Mouse (Mus musculus) embryonic facial prominence, embryonic 11.5 days (tissue): Measurements from ENCODE around the gene Tmem243. TPM values are rescaled to one million over a fixed set of nuclear protein-coding genes. Genes with fewer than 3 reads are reported as not detected.

ENCODE experiments used
- ATAC-seq: fragments of 200-750 bp; cut with Nextera tagmentation; replicated peaks from 2 replicates; pipeline ENCODE4 v1.8.0; 2017; ENCODE audit warnings: low read depth; ENCODE audit not compliant: insufficient number of reproducible peaks, low FRiP score, low TSS enrichment
- DNase-seq: peaks from one replicate; pipeline ENCODE4 v3.0.0-alpha.2; 2015; ENCODE audit warnings: low spot score
- H3K27ac ChIP-seq: fragments of 300-500 bp; sonication (generic); replicated peaks from 2 replicates; pipeline ENCODE4 v1.5.1; 2014; ENCODE audit warnings: mild to moderate bottlenecking, low read depth, low read length, control low read depth
- H3K27me3 ChIP-seq: fragments of 300-500 bp; sonication (generic); 2 replicates; pipeline ENCODE4 v1.6.1; 2014; ENCODE audit warnings: mild to moderate bottlenecking, low read length, moderate library complexity, mixed read lengths; ENCODE audit not compliant: control insufficient read depth, insufficient read depth
- H3K36me3 ChIP-seq: fragments of 300-500 bp; sonication (generic); replicated peaks from 2 replicates; pipeline ENCODE4 v1.6.1; 2014; ENCODE audit warnings: low read depth, mild to moderate bottlenecking, low read length, moderate library complexity, mixed read lengths; ENCODE audit not compliant: control insufficient read depth, insufficient read depth
- H3K4me1 ChIP-seq: fragments of 300-500 bp; sonication (generic); 2 replicates; pipeline ENCODE4 v1.6.1; 2014; ENCODE audit warnings: low read length, mixed read lengths; ENCODE audit not compliant: control insufficient read depth, insufficient read depth
- H3K4me2 ChIP-seq: fragments of 300-500 bp; sonication (generic); 2 replicates; pipeline ENCODE4 v1.6.1; 2014; ENCODE audit warnings: low read depth, mild to moderate bottlenecking, control low read depth, low read length, moderate library complexity
- H3K4me3 ChIP-seq: fragments of 300-500 bp; sonication (generic); 2 replicates; pipeline ENCODE4 v1.5.1; 2014; ENCODE audit warnings: low read depth, low read length, control low read depth
- H3K9ac ChIP-seq: fragments of 300-500 bp; sonication (generic); replicated peaks from 2 replicates; pipeline ENCODE4 v1.6.1; 2014; ENCODE audit warnings: mild to moderate bottlenecking, control low read depth, low read length
- H3K9me3 ChIP-seq: fragments of 300-500 bp; sonication (generic); replicated peaks from 2 replicates; pipeline ENCODE4 v1.6.1; 2016; ENCODE audit warnings: mild to moderate bottlenecking, low read length, inconsistent platforms, mixed read lengths; ENCODE audit not compliant: control insufficient read depth
- WGBS: fragments of 180-500 bp; shearing (Covaris S2); extraction: QIAGEN DNeasy Blood & Tissue Kit; methylation state at CpG from one replicate; pipeline ENCODE4 v1.1.7; 2014; 5-methylcytosine and 5-hydroxymethylcytosine counted together
- polyA plus RNA-seq: library from polyadenylated mRNA; unstranded; fragments of >200 nt; fragmentation: Nextera tagmentation; extraction: Ambion mirVana; gene quantifications from 2 replicates; pipeline ENCODE4 v1.2.1, GENCODE M21; 2014

The Tmem243 gene
- polyA plus RNA-seq, 1 experiment from 2014 or later = 17.1 TPM

DNA sequence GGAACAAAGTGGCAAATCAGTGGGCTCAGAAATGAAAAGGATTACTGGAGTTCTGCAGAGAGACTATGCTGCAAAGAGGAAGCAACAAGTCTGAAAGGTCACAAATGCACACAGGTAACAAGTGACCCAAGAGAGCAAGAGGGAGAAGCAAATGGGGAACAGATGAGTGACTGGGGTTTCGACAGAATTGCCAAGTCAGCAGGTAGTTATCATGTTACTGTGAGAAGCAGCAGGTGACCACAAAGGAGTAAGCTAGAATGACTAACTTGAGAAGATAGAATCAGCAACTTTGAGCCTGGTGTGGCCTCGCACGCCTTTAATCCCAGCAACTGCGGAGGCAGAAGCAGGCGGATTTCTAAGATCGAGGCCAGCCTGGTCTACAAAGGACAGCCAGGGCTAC lies 41.9 kb downstream of the Tmem243 start:
- no peak overlapping the region for H3K9ac ChIP-seq
- H3K27me3 ChIP-seq = no peaks in the 10 kb centered on the region
- no peak overlapping the region for H3K4me2 ChIP-seq
- H3K36me3 ChIP-seq = no peaks in the 10 kb centered on the region; the same call in 1 of the 2 replicates
- DNase-seq (no peak), ATAC-seq (no peak)
- 88% methylated on average over 6 of the region's 6 CpGs for whole genome bisulfite sequencing
- no peak overlapping the region for H3K4me3 ChIP-seq
- H3K9me3 ChIP-seq = no peaks in the 10 kb centered on the region
- no peak overlapping the region for H3K27ac ChIP-seq
- no peaks in the 10 kb centered on the region for H3K4me1 ChIP-seq

DNA sequence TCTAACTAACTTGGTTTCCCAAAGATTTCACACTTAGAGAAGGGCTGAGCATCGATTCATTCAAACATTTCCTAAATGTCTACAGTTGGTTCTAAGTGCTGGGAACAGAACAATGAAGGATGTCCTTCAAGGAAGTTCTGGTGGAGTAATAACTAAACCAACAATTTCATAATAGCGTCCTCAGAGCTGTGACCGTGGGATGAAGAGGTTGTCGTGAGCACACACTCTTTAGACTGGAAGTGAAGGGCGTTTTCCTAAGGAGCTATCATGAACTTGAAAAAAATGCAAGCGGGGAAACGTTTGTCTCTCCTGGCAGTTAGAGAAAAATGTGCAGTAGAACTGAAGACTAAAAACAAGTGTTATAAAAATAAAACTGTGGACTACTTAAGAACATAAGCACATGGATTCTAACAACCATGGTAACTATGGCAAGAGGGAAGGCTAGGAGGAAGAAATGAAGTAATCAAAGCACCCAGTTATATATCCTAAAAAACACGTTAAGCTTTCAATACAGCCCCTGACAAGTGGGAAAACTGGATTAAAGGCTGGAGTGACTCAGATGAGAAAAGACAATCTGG lies 48.9 kb downstream of the Tmem243 start:
- H3K36me3 ChIP-seq = no peaks in the 10 kb centered on the region; the same call in 1 of the 2 replicates
- no peaks in the 10 kb centered on the region for H3K4me1 ChIP-seq
- no peak overlapping the region for H3K4me2 ChIP-seq
- H3K27me3 ChIP-seq = no peaks in the 10 kb centered on the region
- 90% methylated on average over 8 of the region's 8 CpGs for WGBS
- no peak overlapping the region for H3K9ac ChIP-seq
- no peak overlapping the region for H3K4me3 ChIP-seq
- DNase-seq (no peak), ATAC-seq (no peak)
- H3K27ac ChIP-seq = no peak overlapping the region
- H3K9me3 ChIP-seq = no peaks in the 10 kb centered on the region

DNA sequence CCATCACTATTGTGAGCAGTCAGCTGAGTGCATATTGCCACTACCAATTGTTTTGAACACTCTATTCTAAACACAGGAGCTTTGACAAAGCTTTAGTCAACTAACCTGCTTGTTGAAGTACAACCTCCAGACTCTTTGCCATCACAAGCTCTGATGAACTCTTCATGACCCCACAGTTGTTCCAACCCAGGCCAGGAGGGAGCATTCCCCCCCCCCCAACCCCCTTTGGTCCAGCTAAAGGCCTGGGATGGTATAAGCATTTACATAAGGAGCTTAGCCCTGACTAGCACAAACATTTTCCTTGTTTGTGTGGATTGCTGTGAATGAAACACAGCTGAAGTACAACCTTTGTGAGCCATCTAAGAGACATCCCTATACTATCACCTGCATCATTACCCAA lies 56.3 kb downstream of the Tmem243 start:
- no peaks in the 10 kb centered on the region for H3K9me3 ChIP-seq
- H3K9ac ChIP-seq = no peak overlapping the region
- DNase-seq (no peak), ATAC-seq (no peak)
- no peak overlapping the region for H3K4me2 ChIP-seq
- no peaks in the 10 kb centered on the region for H3K4me1 ChIP-seq
- no peak overlapping the region for H3K27ac ChIP-seq
- H3K36me3 ChIP-seq = no peaks in the 10 kb centered on the region
- no peaks in the 10 kb centered on the region for H3K27me3 ChIP-seq
- no peak overlapping the region for H3K4me3 ChIP-seq

DNA sequence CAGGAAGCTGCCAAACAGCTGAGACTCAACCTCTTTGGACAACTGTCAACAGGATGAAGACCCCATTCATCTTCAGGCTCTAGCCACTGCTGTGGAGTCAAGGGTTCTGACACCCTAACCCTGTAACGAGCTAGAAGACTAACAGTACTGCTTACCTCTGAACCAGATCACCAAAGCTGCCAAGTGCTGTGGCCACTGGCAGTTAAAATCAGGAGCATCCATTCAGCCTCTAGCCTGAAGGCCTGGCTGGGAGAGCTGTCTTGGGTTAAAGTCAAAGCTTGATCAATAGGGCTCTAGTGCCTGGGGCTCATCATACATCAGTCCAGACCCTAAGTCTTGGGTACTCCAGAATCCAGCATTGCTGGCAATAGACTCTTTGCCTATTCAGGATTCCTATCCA lies 56.9 kb downstream of the Tmem243 start:
- Histone ChIP-seq H3K9ac (no peak overlapping the region), H3K9me3 (no peaks in the 10 kb centered on the region), H3K27me3 (no peaks in the 10 kb centered on the region), H3K4me2 (no peak overlapping the region), H3K27ac (no peak overlapping the region), H3K4me1 (no peaks in the 10 kb centered on the region), H3K36me3 (no peaks in the 10 kb centered on the region), H3K4me3 (no peak overlapping the region)
- DNase-seq = no peak
- WGBS = 88% methylated on average over 1 of the region's 1 CpGs
- no peak for ATAC-seq

DNA sequence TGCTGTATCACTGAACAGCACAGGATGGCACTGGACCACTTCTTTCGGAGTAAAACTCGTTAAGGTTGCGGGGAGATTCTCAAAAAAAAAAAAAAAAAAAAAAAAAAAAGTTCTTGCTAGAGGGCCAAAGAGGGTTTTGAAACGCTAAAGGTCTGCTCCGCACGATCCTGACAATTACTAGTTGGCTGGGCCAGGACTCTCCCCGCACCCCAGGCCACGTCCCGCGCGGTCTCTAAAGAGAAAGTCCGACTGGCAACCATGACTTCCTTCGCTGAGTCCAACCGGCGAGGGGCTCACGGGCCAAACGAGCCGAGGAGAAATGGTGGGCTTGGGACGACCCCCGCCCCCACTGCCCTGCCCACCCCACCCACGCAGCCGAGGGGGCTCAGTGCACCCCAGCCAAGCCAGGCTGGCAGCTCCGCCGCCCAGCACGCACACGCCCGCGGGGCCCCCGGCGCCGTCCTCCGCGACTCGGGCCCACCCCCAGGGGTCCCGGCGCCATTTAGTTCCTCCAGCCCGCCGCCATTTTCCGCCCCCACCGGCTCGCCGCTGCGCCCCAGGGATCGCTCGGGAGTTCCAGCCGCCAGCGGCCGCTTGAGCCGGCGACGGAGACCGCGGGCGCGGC lies 60.5 kb downstream of the Tmem243 start:
- no peaks in the 10 kb centered on the region for H3K36me3 ChIP-seq
- ATAC-seq (peak; percentile 74), DNase-seq (peak; percentile 66)
- peak overlapping the region; percentile 100 for H3K27ac ChIP-seq
- H3K9ac ChIP-seq = peak overlapping the region; percentile 96
- WGBS = under 1% methylated on average over 26 of the region's 55 CpGs
- peak overlapping the region; percentile 96 for H3K4me3 ChIP-seq
- no peaks in the 10 kb centered on the region for H3K4me1 ChIP-seq
- H3K27me3 ChIP-seq = no peaks in the 10 kb centered on the region
- H3K4me2 ChIP-seq = peak overlapping the region; percentile 37
- H3K9me3 ChIP-seq = no peaks in the 10 kb centered on the region

DNA sequence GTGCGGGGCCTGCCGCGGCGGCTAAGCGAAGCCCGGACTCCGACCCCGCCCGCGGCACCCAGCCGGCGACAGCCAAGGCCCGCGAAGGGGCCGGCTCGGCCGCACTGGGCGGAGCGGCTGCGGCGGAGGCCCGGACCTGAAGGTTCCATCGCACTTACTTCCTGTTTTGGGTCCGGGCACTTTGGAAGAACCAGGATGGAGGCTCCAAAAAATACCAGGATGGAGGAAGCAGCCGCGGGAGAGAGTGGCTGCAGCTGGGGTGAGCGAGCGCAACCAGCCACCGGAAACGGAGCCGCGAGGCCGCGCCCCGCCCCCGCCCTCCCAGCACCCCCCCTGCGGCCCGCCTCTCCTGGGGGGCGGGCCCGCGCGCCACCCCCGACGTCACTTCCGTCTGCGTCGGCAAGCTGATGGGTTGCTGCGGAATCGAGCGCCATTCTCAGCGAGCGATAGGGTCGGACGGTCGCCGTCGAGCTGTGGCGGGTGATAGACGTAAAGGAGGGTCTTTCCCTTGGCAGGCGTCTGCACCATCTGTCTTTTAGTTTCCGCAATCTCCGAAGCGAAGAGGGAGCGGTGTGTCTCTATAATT lies 61.1 kb downstream of the Tmem243 start, which contains the start of gene Dmtf1:
Gene Dmtf1, minus strand, starts transcription at position 321 of the 586 bp plus-strand sequence.
- Histone ChIP-seq H3K4me1 (no peaks in the 10 kb centered on the region), H3K27ac (peak within 1 kb of the TSS; percentile 100), H3K9ac (peak within 1 kb of the TSS; percentile 96), H3K27me3 (no peaks in the 10 kb centered on the region), H3K36me3 (no peaks in the 10 kb centered on the region), H3K9me3 (no peaks in the 10 kb centered on the region), H3K4me3 (peak within 1 kb of the TSS; percentile 96), H3K4me2 (peak within 1 kb of the TSS; percentile 44)
- under 1% methylated on average over 61 of the region's 64 CpGs for WGBS
- ATAC-seq (peak; percentile 96), DNase-seq (peak; percentile 92)

DNA sequence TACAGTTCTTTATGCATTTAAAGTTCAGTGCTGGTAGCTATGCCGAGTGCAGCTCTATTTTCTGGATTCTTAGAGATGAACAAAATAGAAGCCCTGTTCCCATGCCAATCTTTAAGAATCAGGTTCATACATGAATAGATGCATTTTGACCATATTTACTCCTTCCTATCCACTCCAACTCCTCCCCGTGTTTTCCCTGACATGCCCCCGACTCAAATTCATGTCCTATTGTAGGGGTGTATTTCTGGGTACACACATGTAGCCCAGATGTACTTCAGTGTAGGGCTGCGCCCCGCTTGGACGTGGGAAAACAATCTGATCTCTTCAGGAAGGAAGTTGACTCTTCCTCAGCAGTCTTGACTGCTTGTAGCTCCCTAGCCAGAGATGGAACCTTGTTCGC lies 61.6 kb downstream of the Tmem243 start:
- H3K27ac ChIP-seq = peak overlapping the region; percentile 100; the same call in 1 of the 2 replicates
- DNase-seq (peak; percentile 23), ATAC-seq (peak; percentile 5; the same call in 1 of the 2 replicates)
- H3K4me3 ChIP-seq = peak overlapping the region; percentile 96
- no peaks in the 10 kb centered on the region for H3K9me3 ChIP-seq
- peak overlapping the region; percentile 44 for H3K4me2 ChIP-seq
- 19% methylated on average over 7 of the region's 7 CpGs for WGBS
- H3K4me1 ChIP-seq = no peaks in the 10 kb centered on the region
- H3K36me3 ChIP-seq = no peaks in the 10 kb centered on the region
- H3K27me3 ChIP-seq = no peaks in the 10 kb centered on the region
- H3K9ac ChIP-seq = peak overlapping the region; percentile 72

DNA sequence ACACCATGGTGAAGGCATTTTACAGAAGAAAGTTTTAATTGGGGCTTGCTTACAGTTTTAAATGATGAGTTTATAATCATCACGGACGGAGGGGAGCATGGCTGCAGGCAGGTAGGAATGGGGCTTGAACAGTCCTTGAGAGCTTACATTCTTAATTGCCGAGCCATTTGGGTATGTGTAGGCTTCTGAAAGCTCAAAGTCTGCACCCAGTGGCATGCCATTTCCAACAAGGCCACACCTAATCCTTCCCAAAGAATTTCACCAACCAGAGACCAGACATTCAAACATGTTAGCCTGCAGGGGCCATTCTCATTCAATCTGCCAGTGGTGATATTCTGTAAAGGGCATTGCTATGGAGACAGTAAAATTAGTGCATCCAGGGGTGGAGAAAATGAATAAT lies 62.9 kb downstream of the Tmem243 start:
- Histone ChIP-seq H3K4me1 (no peaks in the 10 kb centered on the region), H3K9ac (no peak overlapping the region), H3K4me3 (no peak overlapping the region), H3K27ac (no peak overlapping the region), H3K4me2 (no peak overlapping the region), H3K36me3 (no peaks in the 10 kb centered on the region), H3K9me3 (no peaks in the 10 kb centered on the region), H3K27me3 (no peaks in the 10 kb centered on the region)
- WGBS = 96% methylated on average over 3 of the region's 3 CpGs
- ATAC-seq = no peak
- no peak for DNase-seq
